Mouse (Mus musculus): ENCODE results near the gene Col25a1. TPM values are rescaled to one million over a fixed set of nuclear protein-coding genes. Genes with fewer than 3 reads are reported as not detected.

Gene Col25a1
- polyA plus RNA-seq, 1 experiment = 0.85 TPM

DNA sequence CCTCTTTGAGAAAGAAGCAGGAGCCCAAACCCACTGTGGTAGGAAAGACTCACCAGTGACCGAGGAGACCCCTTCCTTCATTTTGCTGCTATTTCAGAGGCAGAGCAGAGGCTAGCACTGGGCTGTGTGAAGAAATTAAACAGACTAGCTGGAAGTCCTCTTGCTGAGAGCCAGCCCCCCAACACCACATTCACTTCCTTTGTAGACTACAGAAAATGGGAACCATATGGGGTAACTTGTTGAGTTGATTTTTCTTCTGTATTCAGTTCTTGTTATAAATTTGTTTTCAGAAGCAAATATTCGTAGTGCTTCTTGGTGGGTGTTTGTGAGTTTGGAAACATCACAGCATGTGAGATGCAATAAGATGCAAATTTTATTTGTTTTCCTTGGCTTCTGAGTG, 142.6 kb downstream of the Col25a1 start:
- H3K4me3 ChIP-seq (ENCODE audit: low read depth, low read length) = no peak overlapping the region
- H3K9me3 ChIP-seq (replicated peaks; ENCODE audit: control insufficient read depth, insufficient read depth, low read length, poor library complexity, severe bottlenecking) = no peaks in the 10 kb centered on the region
- no peak for TF ChIP-seq POLR2A (IDR thresholded peaks at IDR 0.05; ENCODE audit: insufficient read depth, low read length)
- TF ChIP-seq EP300 (IDR thresholded peaks at IDR 0.05; ENCODE audit: insufficient read depth, low read depth, low read length) = no peak
- TF ChIP-seq CTCF (IDR thresholded peaks at IDR 0.05; ENCODE audit: low read depth, low read length) = no peak
- H3K36me3 ChIP-seq (ENCODE audit: control insufficient read depth, insufficient read depth, low read length, poor library complexity, severe bottlenecking) = no peaks in the 10 kb centered on the region
- H3K4me1 ChIP-seq (ENCODE audit: control insufficient read depth, insufficient read depth, low read length) = no peaks in the 10 kb centered on the region
- no peaks in the 10 kb centered on the region for H3K27me3 ChIP-seq (ENCODE audit: control insufficient read depth, insufficient read depth, low read length, poor library complexity, severe bottlenecking)
- no peak overlapping the region for H3K27ac ChIP-seq (ENCODE audit: insufficient read depth, low read length)
- H3K9ac ChIP-seq (ENCODE audit: low read depth, poor library complexity, severe bottlenecking) = no peak overlapping the region

DNA sequence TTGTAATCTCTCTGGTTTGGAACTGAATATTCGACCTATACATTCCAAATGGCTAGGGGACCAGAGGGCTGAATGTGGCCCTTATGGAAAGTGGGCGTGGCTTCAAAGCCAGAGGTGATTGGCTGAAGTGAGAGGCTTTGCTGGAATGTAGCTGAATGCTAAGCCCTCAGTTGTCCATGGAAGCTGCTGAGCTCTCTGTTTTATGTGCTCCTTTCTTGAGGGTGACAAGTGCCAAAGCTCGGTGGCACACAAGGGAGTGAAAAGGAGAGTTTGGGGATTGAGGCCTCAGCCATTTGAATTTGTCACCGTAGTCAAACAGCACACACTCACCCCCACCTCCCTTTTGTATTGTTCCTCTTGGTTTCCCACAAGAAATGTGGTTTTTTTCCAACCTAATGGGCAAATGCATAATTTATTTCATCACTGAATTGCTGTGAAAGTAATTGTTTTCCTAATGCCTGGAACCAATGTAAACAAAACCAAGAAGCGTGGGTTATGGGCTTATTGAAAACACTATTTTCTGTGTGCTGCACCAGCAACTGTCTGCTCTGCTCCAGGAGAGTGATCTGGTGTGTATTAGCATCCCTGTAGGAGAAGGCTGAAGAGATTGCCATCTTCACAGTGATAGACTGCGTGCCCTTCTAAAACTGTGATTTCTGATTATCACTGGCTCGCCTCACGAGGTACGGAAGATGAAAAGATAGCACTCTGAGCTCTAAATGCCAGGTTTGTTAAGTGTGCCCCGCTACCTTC, 147.2 kb downstream of the Col25a1 start:
- Histone ChIP-seq H3K36me3 (ENCODE audit: control insufficient read depth, insufficient read depth, low read length, poor library complexity, severe bottlenecking) (no peaks in the 10 kb centered on the region), H3K4me3 (ENCODE audit: low read depth, low read length) (no peak overlapping the region), H3K4me1 (ENCODE audit: control insufficient read depth, insufficient read depth, low read length) (no peaks in the 10 kb centered on the region), H3K27ac (ENCODE audit: insufficient read depth, low read length) (no peak overlapping the region), H3K9ac (ENCODE audit: low read depth, poor library complexity, severe bottlenecking) (no peak overlapping the region), H3K9me3 (replicated peaks; ENCODE audit: control insufficient read depth, insufficient read depth, low read length, poor library complexity, severe bottlenecking) (no peaks in the 10 kb centered on the region), H3K27me3 (ENCODE audit: control insufficient read depth, insufficient read depth, low read length, poor library complexity, severe bottlenecking) (no peaks in the 10 kb centered on the region)
- no peak for TF ChIP-seq POLR2A (IDR thresholded peaks at IDR 0.05; ENCODE audit: insufficient read depth, low read length)
- no peak for TF ChIP-seq EP300 (IDR thresholded peaks at IDR 0.05; ENCODE audit: insufficient read depth, low read depth, low read length)
- no peak for TF ChIP-seq CTCF (IDR thresholded peaks at IDR 0.05; ENCODE audit: low read depth, low read length)

DNA sequence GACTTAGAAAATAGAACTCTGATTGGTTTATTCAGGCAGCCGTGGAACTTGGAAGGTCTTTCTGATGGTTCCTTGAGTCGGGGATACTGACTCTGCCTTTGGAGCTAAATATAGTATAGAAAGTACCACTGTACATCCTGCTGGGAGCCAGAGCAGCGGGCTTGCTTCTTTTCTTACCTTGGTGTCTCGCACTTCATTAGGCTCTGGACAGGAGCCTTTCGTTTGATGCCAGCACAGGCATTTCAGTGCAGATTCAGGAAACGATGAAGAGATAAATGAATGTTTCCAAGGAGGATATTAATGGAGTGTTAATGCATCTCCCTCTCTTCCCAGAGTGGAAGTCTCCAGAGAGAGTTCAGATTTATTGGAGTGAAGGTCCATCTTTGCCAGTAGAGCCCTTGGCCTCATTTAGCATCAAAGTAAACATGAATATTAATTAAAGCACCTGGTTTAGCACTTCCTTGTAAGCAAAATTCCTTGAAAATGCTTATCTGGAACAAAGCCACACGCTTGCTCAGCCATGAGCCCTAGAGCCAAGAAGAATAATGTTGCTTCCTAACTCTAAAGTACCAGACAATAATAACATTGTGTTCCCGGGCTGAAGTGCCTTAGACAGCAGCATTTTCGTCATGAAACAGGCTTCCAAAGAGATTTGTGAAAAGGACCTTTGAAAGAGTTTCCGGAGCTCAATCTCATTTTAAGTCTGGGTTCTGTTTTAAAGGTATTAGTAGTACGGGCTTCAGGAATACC, 151.9 kb downstream of the Col25a1 start:
- H3K4me3 ChIP-seq (ENCODE audit: low read depth, low read length) = no peak overlapping the region
- H3K4me1 ChIP-seq (ENCODE audit: control insufficient read depth, insufficient read depth, low read length) = no peaks in the 10 kb centered on the region
- H3K36me3 ChIP-seq (ENCODE audit: control insufficient read depth, insufficient read depth, low read length, poor library complexity, severe bottlenecking) = no peaks in the 10 kb centered on the region
- TF ChIP-seq POLR2A (IDR thresholded peaks at IDR 0.05; ENCODE audit: insufficient read depth, low read length) (no peak), CTCF (IDR thresholded peaks at IDR 0.05; ENCODE audit: low read depth, low read length) (no peak), EP300 (IDR thresholded peaks at IDR 0.05; ENCODE audit: insufficient read depth, low read depth, low read length) (no peak)
- H3K27me3 ChIP-seq (ENCODE audit: control insufficient read depth, insufficient read depth, low read length, poor library complexity, severe bottlenecking) = no peaks in the 10 kb centered on the region
- no peak overlapping the region for H3K9ac ChIP-seq (ENCODE audit: low read depth, poor library complexity, severe bottlenecking)
- H3K27ac ChIP-seq (ENCODE audit: insufficient read depth, low read length) = no peak overlapping the region
- no peaks in the 10 kb centered on the region for H3K9me3 ChIP-seq (replicated peaks; ENCODE audit: control insufficient read depth, insufficient read depth, low read length, poor library complexity, severe bottlenecking)

DNA sequence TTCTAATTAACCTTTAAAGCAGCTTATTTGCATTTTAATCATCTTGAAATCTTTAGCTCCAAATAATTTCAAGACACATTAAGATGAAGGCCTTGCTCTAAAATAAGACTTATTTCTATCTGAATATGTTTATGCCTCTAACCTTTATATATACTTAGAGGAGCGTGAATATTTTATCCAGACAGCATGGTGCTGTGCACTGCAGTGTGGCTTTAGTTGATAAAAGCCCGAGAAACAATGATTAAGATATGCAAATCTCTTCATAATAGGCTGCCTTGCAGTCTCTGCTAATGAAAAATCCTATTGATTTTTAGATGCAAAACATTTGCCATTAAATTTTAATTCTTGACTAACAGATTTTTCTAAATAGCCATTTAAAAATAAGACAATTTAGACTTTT, 156.8 kb downstream of the Col25a1 start:
- TF ChIP-seq POLR2A (IDR thresholded peaks at IDR 0.05; ENCODE audit: insufficient read depth, low read length) = no peak
- TF ChIP-seq CTCF (IDR thresholded peaks at IDR 0.05; ENCODE audit: low read depth, low read length) = no peak
- no peak for TF ChIP-seq EP300 (IDR thresholded peaks at IDR 0.05; ENCODE audit: insufficient read depth, low read depth, low read length)
- no peaks in the 10 kb centered on the region for H3K27me3 ChIP-seq (ENCODE audit: control insufficient read depth, insufficient read depth, low read length, poor library complexity, severe bottlenecking)
- H3K9ac ChIP-seq (ENCODE audit: low read depth, poor library complexity, severe bottlenecking) = no peak overlapping the region
- no peaks in the 10 kb centered on the region for H3K4me1 ChIP-seq (ENCODE audit: control insufficient read depth, insufficient read depth, low read length)
- H3K4me3 ChIP-seq (ENCODE audit: low read depth, low read length) = no peak overlapping the region
- no peaks in the 10 kb centered on the region for H3K9me3 ChIP-seq (replicated peaks; ENCODE audit: control insufficient read depth, insufficient read depth, low read length, poor library complexity, severe bottlenecking)
- H3K27ac ChIP-seq (ENCODE audit: insufficient read depth, low read length) = no peak overlapping the region
- no peaks in the 10 kb centered on the region for H3K36me3 ChIP-seq (ENCODE audit: control insufficient read depth, insufficient read depth, low read length, poor library complexity, severe bottlenecking)

DNA sequence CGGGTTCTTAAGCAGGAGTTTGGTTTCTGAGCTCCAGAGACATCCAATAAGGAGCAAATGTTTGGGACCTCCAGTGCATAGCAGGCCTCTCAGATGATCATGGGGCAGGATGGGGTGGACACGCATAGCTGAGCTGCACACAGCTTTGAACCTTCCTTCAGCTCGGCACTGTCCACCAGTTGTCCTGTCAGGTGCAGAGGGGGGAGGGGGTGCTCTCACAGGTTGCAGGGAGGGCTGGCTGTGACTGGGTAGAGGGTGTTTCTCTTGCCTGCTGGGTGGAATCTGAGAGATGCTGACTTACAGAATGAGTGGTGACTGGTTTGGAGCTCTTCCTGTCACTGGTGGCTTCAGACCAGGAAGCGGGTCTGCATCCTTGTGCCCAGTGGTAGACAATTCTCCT, 157.5 kb downstream of the Col25a1 start:
- Histone ChIP-seq H3K27ac (ENCODE audit: insufficient read depth, low read length) (no peak overlapping the region), H3K27me3 (ENCODE audit: control insufficient read depth, insufficient read depth, low read length, poor library complexity, severe bottlenecking) (no peaks in the 10 kb centered on the region), H3K4me1 (ENCODE audit: control insufficient read depth, insufficient read depth, low read length) (no peaks in the 10 kb centered on the region), H3K9me3 (replicated peaks; ENCODE audit: control insufficient read depth, insufficient read depth, low read length, poor library complexity, severe bottlenecking) (no peaks in the 10 kb centered on the region), H3K9ac (ENCODE audit: low read depth, poor library complexity, severe bottlenecking) (no peak overlapping the region), H3K4me3 (ENCODE audit: low read depth, low read length) (no peak overlapping the region), H3K36me3 (ENCODE audit: control insufficient read depth, insufficient read depth, low read length, poor library complexity, severe bottlenecking) (no peaks in the 10 kb centered on the region)
- TF ChIP-seq POLR2A (IDR thresholded peaks at IDR 0.05; ENCODE audit: insufficient read depth, low read length) (no peak), EP300 (IDR thresholded peaks at IDR 0.05; ENCODE audit: insufficient read depth, low read depth, low read length) (no peak), CTCF (IDR thresholded peaks at IDR 0.05; ENCODE audit: low read depth, low read length) (no peak)

DNA sequence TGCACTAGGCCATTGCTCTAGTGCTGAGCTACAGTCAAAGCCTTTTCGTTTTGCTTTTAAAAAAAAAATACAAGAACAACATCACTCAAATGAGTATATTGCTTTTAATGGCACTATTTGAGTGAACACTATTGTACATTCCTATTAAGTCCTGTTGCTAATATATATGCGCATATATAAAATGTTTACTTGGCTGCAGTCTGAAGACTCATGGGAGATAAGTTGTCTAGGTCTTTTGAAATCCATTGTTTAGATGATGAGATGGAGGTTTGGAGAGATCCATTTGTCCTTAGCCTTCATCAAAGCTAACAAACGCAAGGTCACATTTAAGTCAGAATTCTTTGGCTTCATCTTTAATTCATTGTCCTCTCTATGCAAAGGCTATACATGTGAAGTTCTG, 157.9 kb downstream of the Col25a1 start:
- H3K4me1 ChIP-seq (ENCODE audit: control insufficient read depth, insufficient read depth, low read length) = no peaks in the 10 kb centered on the region
- no peaks in the 10 kb centered on the region for H3K27me3 ChIP-seq (ENCODE audit: control insufficient read depth, insufficient read depth, low read length, poor library complexity, severe bottlenecking)
- no peak overlapping the region for H3K9ac ChIP-seq (ENCODE audit: low read depth, poor library complexity, severe bottlenecking)
- H3K4me3 ChIP-seq (ENCODE audit: low read depth, low read length) = no peak overlapping the region
- no peak overlapping the region for H3K27ac ChIP-seq (ENCODE audit: insufficient read depth, low read length)
- TF ChIP-seq EP300 (IDR thresholded peaks at IDR 0.05; ENCODE audit: insufficient read depth, low read depth, low read length) (no peak), POLR2A (IDR thresholded peaks at IDR 0.05; ENCODE audit: insufficient read depth, low read length) (no peak), CTCF (IDR thresholded peaks at IDR 0.05; ENCODE audit: low read depth, low read length) (no peak)
- no peaks in the 10 kb centered on the region for H3K36me3 ChIP-seq (ENCODE audit: control insufficient read depth, insufficient read depth, low read length, poor library complexity, severe bottlenecking)
- H3K9me3 ChIP-seq (replicated peaks; ENCODE audit: control insufficient read depth, insufficient read depth, low read length, poor library complexity, severe bottlenecking) = no peaks in the 10 kb centered on the region

Measured in ES-Bruce4 (cell line).